Mouse (Mus musculus) telencephalon, adult 2 months (tissue): ENCODE data around the gene Shank1.

Experiments
- DNase-seq: peaks from one replicate; pipeline ENCODE4 v3.0.0-alpha.2; 2011; ENCODE audit warnings: low read depth, low spot score

The Shank1 gene

GRCm38 (mm10) chr7:44373889-44374652 is 64.0 kb downstream of the Shank1 start:
- DNase-seq = peak; percentile 98

- no peak for DNase-seq
Observed at GRCm38 (mm10) chr7:44374756-44375155, 64.7 kb downstream of the Shank1 start.

- no peak for DNase-seq
Observed at GRCm38 (mm10) chr7:44375207-44375606, 65.2 kb downstream of the Shank1 start.

GRCm38 (mm10) chr7:44375793-44376192 is 65.7 kb downstream of the Shank1 start:
- no peak for DNase-seq

- no peak for DNase-seq
Observed at GRCm38 (mm10) chr7:44378290-44378689, 68.2 kb downstream of the Shank1 start.

- DNase-seq = peak; percentile 89
Observed at GRCm38 (mm10) chr7:44382541-44382940, 72.5 kb downstream of the Shank1 start.

GRCm38 (mm10) chr7:44383980-44384715 is 74.1 kb downstream of the Shank1 start, which contains the start of gene Syt3:
TSS of gene Syt3 (plus strand) at chr7:44384102.
- peak; percentile 83 for DNase-seq

- DNase-seq = no peak
Observed at GRCm38 (mm10) chr7:44384716-44385059, 74.6 kb downstream of the Shank1 start.

- DNase-seq = no peak
Observed at GRCm38 (mm10) chr7:44385720-44386119, 75.7 kb downstream of the Shank1 start, which contains the start of gene 1700008O03Rik. TSS of gene 1700008O03Rik (minus strand) at chr7:44385820.

- no peak for DNase-seq
Observed at GRCm38 (mm10) chr7:44391831-44392230, 81.8 kb downstream of the Shank1 start.

- DNase-seq = no peak
Observed at GRCm38 (mm10) chr7:44392341-44392740, 82.3 kb downstream of the Shank1 start.

GRCm38 (mm10) chr7:44393284-44393683 is 83.2 kb downstream of the Shank1 start:
- DNase-seq = no peak

GRCm38 (mm10) chr7:44398570-44398969 is 88.5 kb downstream of the Shank1 start:
- DNase-seq = no peak

GRCm38 (mm10) chr7:44401673-44402072 is 91.6 kb downstream of the Shank1 start:
- no peak for DNase-seq

- DNase-seq = peak; percentile 100
Observed at GRCm38 (mm10) chr7:44405346-44406014, 95.4 kb downstream of the Shank1 start.

GRCm38 (mm10) chr7:44406015-44406355 is 95.9 kb downstream of the Shank1 start:
- DNase-seq = no peak
